Mouse (Mus musculus) layer of hippocampus, adult 9-10 months (tissue): ENCODE data around the gene Tlcd2.
A peak's percentile ranks its signal among the peaks of the same experiment; 100 is the strongest.

Experiments
- DNase-seq: peaks from one replicate; pipeline ENCODE4 v3.0.0; 2022; ENCODE audit warnings: low spot score

The Tlcd2 gene

DNA sequence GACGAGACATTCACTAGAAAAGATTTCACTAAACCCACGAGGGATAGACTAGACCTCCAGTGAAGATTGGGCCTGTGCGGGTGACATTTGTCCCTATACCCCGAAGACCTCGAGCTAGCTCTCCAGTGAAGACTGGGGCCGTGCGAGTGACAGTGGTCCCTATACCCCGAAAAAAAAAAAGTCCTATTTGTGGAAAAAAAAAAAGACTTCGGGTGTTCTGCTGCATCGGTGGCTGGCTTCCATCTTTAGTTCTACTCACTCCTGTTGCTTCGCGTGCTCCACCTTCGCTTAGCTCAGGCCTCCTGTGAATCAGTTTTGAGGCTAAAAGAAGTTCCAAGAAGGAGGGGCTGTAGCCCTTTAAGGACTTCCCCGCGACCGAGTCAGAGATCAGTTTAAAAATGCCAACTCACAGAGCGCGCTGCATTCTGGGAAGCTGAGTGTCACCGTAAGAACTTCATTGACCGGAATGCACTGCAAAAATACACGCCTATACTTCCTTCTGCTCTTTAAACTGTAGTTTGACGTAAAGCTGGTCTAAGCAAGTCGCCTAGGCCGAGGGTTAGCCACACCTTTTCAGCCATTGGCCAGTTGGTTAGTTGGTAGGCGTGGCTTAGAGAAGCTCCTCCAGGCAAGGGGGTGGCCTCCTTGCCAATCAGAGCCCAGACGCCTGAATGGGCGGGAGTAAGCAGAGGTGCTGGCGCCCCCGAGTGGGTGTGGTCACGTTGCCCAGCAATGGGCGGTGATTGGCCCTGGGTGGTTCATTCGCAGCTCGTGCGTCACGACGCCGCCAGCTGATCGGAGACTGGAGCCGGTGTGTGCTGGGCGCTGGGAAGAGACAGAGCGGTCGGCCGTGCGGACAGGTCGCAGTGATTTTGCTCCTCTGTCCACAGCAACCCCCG lies at the start of gene Tlcd2:
Gene Tlcd2 (plus strand): TSS at position 872 of the 899 bp plus-strand sequence.
- DNase-seq: peak; percentile 98

DNA sequence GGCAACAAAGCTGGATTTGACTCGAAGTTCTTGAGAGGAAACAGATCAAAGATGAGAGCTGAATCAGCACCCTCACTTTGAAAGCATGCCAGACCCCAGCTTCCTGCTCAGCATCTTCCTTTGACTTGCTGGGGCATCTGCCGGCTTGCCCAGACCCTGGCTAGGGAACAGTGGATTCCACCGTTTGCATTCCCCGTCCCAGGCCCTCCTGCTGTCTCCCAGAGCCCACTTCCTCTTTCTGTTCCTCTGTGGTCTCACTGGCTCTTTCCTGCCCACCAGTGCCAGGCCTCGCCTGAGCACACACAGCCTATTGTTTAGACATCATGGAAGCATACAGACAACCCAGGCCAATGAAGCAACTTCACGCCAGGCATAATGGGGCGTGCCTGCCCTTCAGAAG lies 46.4 kb upstream of the Tlcd2 start:
- no peak for DNase-seq

DNA sequence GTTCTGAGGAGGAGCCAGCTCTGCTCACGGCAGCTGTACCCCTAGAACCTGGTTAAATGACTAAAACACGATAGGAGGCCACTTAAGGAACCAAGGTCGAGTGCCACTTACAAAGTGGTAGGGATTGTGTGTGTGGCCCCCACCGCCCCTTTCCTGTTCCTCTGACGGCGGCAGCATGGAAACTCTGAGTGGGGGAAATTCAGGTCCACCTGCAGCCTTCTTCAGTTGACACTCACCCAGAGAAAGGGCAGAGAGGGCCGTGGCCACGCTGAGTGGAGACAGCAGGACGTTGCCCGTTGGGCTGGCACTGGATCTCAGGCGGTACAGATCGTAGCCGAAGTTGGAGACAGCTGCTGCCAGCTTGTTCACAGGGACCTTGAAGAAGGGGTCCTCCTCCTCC lies 45.5 kb upstream of the Tlcd2 start:
- no peak for DNase-seq

DNA sequence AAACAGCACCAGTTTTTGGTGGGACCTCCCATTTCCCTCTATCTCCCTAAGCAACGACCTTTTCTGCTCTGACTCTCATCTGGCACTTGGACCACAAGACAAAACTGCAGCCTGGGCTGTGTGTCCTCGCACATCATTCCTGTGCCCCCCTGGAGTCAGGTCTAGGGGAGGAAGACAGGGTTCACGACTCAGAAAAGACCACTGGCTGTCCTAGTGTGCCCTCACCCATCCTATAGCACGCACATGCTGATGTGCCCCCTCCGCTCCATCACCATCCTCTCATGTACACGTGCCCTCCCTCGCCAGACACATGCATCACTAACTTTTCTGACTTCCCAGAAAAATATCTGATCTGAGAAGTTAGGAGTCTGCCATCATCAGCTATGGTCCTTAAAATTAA lies 41.5 kb upstream of the Tlcd2 start:
- DNase-seq: no peak

DNA sequence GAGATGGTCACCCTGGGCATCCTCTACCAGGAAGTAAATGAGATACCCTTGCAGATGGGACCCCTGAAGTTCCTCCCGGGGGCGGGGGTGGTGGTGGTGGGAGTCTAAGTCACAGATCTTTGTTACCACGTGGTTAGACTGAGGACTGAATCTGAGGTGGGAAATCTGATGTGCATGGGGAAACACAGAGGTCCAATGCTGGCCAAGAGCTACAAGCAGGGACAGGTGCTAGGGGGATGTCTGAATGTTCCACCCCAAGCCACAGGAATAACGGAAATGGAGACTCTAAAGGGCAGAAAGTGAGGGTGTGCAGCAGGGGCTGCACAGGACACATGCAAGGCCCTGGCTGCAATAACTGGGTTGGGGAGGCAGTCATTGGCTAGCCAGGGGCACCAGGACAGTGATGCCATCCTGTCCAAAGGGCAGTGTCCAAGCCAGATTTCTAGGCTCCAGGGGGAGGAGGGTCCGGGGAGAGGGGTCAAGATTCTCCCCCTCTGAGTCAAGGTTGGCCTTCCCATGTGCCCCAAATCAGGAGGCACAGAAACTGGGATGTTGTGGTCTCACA lies 40.6 kb upstream of the Tlcd2 start:
- no peak for DNase-seq

DNA sequence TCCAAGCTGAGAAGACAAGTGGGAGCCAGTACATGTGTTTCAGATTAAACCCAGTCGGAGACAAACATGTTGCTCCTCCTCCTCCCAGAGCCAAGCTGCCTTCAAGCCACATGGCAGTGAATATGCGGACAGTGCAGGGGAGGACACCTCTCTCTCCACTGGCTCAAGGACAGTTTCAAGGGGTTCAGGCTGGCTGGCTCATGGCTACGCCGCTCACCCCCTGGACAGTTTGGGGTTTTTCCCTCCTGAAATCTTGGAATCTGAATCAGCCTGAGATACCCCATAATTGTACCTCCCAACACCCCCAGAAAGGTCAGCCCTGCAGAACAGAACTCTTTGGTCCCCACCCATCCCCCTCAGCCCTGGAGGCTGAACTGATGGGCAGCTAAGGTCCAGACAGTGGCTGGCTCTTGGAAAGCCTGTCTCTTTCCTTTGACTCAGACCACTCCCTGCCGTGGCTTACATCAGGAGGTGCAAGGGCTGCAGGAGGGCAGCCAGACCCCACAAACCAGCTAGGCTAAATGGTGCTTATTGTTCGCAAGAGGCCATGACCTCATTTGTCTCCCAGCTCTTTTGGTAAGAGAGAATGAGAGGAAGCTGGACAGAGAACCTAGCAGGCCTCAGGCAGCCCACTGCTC lies 40.0 kb upstream of the Tlcd2 start:
- DNase-seq: no peak

DNA sequence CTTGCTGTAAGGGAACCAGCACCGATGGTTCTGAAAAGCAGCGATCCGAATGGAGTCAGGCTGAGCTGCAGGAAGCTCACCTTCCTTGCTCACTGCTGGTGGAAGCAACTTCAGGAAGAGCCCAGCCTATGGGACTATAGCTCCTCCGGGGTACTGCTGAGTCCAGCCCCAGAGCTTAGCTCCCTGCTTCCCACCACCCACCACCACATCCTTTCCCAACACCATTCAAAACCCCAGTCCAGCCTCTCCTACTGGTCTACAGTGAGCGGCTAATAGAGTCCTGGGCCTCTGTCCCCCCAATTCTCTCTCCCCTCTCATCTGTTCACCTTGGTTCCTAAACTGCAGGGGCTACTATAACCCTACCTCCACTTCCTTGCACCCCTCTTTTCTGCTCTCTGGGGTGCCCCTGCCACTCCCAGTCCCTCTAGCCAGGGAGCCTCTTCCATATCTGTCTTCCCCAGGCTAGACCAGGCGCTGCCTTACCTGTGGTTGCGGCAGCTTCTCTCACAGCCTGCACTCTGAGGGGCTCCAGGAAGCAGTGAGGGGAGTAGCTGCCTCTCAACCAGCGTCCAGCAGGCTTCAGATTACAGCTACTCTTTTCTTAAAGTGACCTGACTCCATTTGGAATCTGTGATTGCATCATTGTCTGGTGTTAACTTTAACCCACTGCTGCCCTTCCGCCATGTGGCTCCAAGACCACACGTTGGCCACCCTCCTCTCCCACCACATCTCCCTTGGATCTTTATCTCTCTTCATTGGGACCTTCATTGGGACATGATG lies 39.3 kb upstream of the Tlcd2 start, which contains the start of gene Serpinf1:
Gene Serpinf1 (minus strand): TSS at position 689 of the 780 bp plus-strand sequence.
- no peak for DNase-seq

DNA sequence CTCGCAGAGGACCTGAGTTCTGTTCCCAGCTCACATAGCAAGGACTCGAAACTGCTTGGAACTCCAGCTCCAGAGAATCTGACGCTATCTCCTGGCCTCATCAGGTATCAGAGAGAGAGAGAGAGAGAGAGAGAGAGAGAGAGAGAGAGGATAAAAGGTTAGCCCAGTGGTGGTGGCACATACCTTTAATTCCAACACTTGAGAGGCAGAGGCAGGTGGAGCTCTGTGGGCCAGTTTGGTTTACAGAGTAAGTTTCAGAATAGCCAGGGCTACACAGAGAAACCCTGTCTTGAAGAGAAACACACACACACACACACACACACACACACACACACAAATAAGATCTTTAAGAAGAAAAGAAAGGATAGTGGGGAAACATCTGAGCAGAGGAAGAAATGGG lies 38.4 kb upstream of the Tlcd2 start:
- DNase-seq: no peak

DNA sequence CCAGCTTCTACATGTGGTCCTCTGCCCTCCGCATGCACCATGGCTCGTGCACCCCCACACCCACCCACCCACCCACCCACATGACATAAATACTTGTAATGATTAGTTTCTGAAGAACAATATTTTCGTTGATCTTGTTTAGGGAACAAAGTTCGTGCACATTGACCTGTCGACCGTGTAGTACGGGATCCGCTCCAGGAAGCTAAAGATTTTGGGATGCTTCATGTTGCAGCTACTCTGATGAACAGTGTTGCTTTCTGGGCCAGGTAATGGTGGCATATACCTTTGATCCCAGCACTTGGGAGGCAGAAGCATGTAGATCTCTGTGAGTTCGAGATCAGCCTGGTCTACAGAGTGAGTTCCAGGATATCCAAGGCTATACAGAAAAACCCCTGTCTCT lies 37.5 kb upstream of the Tlcd2 start:
- DNase-seq: no peak

DNA sequence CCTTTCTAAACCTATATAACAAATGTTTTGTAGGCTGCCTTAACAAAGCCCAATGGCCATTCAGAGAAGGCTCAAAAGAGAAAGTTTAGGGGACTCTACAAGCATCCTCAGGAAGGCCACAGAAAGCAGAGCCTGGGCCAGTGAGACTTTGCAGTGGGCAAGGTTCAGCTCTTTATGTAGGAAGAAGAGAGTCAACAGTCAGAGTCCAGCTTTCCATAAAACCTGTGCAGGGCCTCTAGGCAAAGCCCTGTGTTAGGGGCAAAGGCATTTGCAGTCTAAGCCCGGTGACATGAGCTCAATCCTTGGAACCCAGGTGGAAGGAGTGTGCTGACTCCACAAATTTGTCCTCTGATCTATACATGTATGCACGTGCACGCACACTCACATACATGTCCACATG lies 37.1 kb upstream of the Tlcd2 start:
- DNase-seq: no peak

DNA sequence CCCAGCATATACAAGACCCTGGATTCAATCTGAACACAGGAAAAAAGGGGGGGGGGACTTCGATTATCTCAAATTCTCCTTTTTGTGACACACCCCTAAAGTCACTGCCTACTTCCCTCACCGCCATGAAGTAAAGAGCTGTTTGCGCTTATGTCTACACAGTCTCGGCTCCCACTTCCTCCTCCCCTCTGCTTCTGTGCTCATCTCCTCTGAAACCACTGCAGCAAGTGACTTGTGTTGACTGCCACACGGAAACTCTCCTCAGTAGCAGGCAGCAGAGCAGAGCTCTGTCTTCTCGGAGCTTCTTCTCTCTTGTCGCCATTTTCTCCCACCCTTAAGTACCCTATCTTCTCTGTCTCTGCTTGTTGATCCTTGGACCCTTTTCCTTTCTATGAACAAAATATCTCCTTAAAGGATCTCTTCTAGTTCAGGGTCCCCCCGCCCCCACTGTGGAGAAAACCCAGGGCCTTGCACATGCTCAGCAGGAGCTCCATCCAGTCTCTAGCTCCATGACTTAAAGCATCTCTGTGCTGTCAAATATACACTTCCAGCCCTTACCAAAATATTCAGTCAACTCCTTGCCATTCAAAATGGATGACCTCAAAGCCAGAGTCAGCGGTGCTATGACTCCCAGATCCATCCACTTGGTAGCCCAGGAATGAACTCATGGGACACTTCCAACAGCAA lies 32.4 kb upstream of the Tlcd2 start:
- DNase-seq: no peak

DNA sequence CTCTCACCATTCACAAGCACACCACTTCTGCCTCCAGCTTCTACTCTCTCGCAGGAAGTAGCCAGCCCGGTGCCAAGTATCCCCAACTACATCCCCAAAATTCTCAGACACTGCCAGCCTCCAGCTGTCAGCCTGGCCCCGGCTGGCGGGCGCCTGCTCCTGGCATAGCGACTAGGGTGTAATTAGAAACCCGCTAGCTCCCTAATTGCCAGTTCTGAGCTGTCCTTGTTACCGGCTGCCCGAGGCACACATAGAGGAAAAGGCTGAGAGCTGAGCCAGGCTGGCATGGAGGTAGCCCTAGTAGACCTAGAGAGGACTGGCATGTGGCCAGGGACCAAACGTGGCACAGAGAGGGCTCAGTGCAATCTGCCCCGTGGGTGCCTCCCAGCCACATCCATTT lies 30.2 kb upstream of the Tlcd2 start:
- peak; percentile 38 for DNase-seq

DNA sequence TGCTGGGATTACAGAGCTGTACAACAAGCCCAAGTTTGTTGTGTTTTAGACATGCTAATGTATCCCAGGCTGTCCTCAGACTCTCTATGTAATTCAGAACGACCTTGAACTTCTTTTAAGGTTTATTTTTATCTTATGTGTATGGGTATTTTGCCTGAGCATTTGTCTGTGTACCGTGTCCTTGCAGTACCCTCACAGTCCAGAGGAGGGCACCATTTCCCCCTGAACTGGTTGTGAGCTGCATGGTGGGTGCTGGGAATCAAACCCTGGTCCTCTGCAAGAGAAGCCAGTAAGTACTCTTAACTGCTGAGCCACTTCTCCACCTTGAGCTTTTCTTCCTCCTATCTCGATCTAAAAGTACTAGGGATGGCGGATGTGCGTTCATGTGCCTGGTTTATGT lies 27.4 kb upstream of the Tlcd2 start:
- DNase-seq: no peak

DNA sequence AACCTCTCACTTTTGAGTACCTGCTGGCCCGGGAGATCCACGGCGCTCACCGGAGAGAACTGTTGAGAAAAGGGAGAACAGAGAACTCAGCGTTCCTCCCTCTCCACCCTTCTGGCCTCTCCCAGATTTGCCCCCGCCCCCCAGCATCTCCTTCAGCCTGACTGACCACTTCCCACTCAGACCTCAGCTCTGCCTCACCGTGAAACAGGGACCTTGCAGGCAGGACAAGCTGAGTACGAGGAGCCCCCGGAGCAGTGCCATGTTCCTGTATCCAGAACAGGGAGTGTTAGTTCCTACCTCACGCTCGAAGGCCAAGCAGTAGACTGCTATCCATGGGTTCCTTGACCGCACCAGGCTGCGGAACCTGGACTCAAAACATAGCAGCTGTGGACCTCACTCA lies 23.3 kb upstream of the Tlcd2 start:
- no peak for DNase-seq

DNA sequence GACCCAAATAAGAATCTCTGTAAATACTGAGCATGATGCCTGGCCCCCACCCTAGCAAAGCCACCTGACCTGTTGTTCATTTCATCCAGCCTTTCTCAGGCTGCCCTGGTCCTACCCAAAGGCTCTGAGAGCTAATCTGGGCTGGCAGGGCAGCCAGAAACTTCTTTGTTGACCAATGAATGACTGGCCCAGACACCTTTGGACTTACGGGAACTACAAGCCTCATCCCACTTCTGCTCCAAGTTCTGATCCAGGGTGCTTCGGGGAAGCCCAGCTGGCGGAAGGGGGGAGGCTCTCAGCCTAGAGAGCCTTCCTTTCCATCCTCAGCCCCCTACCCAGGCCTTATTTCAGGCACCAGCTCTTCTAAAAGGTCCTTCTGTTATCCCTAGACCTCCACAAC lies 22.7 kb upstream of the Tlcd2 start:
- no peak for DNase-seq

DNA sequence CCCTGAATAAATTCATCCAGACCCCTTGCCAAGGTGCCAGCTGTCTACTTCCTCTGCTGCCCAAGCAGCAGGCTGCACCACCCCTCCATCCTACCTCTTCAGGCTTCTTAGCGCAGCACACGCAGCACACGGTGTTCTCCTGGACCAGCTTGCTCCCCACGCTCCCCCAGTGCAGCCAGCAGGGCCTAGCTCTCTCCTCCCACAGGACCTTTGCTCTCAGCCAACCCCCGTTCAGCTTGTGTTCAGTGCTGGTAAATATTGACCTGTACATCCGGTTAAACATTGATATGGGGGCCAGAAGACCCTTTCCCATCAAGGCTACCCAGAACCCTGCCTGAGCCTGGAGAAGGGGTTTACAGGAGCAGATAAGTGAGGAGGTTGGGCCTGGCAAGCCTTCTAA lies 22.2 kb upstream of the Tlcd2 start, which contains the start of gene Serpinf2:
Gene Serpinf2 (minus strand): TSS at position 229 of the 400 bp plus-strand sequence.
- no peak for DNase-seq

DNA sequence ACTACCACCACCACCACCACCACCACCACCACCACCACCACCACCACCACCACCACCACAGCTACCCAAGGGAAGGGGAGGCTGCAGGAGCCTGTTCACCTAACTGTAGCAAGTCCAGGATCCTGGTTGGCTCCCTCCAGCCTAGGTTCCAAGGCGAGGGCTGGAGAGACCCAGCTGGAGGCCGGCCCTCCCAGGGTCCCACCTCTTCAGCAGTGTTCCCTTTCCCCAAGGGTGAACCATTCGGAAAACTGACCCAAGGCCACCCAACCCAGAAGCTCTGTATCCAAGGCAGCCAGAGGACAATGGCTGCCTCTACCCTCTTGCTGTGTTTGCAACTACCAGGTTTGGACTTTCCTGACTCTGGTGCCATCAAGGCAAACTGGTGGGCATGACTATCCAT lies 21.6 kb upstream of the Tlcd2 start:
- no peak for DNase-seq

DNA sequence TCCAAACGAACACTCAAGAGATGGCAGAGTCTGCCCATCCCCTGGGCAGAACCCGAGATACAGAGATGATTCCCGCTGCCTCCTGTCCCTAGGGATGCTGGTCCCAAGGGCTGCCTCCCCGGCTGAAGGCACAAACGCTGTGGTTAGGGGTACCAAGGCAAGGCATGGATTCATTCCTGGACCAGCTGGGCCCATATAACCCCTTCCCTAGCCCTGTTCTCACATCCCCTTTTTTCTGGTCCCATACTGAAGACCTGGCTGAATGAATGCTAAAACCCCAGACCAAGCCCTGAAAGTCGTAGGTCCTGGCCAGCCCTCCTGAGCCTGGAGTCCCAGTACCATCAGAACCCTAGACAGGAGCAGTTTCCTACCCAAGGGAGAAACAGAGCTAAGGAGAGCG lies 20.5 kb upstream of the Tlcd2 start:
- no peak for DNase-seq

DNA sequence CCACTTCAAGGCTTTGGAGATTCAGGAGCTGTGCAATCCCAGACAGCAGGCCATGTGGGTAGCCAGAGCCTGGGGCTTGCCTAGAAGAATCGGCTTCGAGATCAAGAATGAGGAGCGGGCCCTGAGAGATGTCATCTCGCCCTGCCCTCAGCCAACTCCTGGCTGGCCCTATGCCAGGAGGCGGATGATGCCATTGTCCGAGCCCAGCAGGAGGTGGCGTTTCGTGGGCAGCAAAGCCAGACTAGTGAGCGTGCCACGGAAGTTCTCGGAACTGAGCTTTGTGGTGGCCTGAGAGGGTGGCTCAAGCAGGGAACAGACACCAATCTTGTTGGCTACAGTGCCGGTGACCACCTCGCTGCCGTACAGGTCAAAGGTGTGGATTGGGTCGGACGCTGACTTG lies 19.9 kb upstream of the Tlcd2 start:
- DNase-seq: no peak

DNA sequence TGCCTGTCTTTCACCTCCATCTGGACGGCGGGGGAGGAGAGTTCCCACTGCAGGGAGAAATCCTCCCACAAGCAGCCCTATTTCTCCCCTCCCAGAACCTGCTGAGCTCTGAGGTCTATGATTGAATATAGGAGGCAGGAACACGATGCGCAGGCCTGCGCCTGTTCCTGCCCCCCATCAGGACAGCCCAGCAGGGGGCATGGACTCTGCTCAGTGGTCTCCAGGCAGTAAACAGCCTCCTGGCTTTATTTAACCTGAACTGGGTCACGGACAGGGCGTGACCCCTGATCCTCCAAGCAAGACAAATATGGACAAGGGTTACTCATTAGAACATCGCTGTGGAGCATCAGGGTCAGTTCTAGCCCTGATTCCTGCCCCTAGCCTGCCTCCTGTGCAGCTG lies 17.8 kb upstream of the Tlcd2 start:
- no peak for DNase-seq

DNA sequence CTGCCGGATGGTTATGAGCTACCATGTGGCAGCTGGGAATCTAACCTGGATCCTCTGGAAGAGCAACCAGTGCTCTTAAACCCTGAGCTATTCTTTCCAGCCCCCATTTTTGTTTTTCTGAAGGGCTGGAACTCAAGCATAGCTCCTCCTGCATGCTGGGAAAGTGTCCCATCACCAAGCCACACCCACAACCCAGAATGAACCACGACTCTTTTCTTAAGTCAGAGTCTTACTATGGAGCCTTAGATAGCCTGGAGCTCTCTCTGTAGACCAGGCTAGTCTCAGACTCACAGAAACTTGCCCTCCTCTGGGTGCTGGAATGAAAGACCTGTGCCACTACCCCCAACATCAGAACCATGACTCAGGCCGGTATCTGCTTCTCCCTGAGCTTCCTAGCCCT lies 12.9 kb upstream of the Tlcd2 start:
- DNase-seq: no peak

DNA sequence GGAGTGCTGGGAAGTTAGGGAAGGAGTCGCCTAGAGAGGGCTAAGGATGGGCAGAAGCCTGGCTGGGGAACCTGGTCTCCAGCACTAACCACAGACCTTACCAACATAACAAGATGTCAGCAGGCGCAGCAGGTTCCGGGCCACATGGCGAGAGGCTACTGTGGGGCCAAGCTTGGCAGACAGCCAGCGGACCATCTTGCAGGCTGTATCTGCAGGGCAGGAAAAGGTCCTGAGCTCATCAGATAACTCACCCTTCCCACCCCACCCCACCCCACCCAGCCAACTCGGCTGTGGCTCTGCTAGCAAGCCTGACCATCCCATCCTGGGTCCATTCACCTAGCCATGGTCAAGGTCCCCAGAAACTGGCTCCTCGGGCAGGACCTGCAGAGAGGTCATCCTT lies 11.8 kb upstream of the Tlcd2 start:
- no peak for DNase-seq
